Mouse (Mus musculus): Measurements from ENCODE around the gene Sptbn4. TPM values are rescaled to one million over a fixed set of nuclear protein-coding genes. Genes with fewer than 3 reads are reported as not detected.

Sptbn4 gene
- polyA plus RNA-seq, 1 experiment, result 0.20 TPM

DNA sequence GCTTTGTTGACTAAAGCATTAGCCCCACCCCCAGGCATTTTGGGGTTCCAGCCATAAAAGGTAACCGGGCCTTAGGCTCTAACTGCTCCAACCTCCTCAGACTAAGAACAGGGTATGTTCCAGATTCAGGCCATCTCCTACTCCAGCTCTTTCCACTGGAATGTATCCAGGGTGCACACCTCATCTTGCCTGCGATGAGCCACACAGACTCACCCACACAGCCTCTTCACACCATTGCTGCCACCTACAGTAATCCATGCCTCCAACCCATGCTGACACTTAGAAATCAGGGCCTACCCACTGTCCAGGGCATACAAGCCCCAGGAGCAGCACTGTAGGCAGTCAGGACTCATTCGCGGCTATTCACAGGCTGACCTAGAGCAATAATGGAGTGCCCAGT is 108.4 kb downstream of the Sptbn4 start:
- Histone ChIP-seq H3K4me1 (ENCODE audit: control insufficient read depth, insufficient read depth, insufficient read length, low read length) (no peaks in the 10 kb centered on the region), H3K27ac (replicated peaks; ENCODE audit: low read depth, low read length) (no peak overlapping the region), H3K4me3 (ENCODE audit: insufficient read depth, low read depth, low read length) (no peak overlapping the region)

DNA sequence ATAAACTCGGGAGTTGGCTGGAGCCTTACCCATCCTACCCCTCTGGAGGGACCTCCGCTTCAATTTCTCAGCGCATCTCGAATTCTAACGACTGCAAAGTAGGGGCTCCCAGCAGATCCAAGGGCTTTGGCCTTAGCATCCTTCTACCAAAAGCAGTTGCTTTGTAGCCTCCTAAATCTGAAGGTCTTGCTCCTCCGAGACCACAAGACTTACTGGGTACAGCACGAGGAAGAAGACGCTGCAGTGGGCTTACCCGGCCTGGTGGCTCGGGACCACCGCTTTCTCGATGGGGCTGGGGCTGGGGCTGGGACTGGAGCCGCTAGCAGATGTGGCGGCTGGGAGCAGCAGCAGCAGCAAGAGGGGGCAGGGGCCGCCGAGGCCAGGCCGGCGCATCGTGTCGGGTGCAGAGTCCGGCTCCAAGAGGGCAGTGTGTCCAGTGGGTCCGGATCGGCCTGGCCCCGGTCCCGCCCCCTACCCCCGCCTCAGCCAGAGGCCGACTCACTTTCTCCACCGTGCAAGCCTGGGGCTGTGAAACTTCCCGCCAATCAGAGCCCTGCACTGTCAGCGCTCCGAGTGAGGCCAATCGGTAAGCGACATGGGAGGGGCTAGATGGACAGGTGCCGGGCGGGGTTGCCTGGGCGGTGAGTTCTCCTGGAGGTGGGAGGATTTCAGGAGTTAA is 110.2 kb downstream of the Sptbn4 start, which contains the start of gene Ltbp4:
Gene Ltbp4 (minus strand): TSS at position 518 of the 679 bp plus-strand sequence.
- Histone ChIP-seq H3K4me3 (ENCODE audit: insufficient read depth, low read depth, low read length) (no peak within 1 kb of the TSS; the same call in 1 of the 2 replicates), H3K4me1 (ENCODE audit: control insufficient read depth, insufficient read depth, insufficient read length, low read length) (no peaks in the 10 kb centered on the region), H3K27ac (replicated peaks; ENCODE audit: low read depth, low read length) (no peak within 1 kb of the TSS)

DNA sequence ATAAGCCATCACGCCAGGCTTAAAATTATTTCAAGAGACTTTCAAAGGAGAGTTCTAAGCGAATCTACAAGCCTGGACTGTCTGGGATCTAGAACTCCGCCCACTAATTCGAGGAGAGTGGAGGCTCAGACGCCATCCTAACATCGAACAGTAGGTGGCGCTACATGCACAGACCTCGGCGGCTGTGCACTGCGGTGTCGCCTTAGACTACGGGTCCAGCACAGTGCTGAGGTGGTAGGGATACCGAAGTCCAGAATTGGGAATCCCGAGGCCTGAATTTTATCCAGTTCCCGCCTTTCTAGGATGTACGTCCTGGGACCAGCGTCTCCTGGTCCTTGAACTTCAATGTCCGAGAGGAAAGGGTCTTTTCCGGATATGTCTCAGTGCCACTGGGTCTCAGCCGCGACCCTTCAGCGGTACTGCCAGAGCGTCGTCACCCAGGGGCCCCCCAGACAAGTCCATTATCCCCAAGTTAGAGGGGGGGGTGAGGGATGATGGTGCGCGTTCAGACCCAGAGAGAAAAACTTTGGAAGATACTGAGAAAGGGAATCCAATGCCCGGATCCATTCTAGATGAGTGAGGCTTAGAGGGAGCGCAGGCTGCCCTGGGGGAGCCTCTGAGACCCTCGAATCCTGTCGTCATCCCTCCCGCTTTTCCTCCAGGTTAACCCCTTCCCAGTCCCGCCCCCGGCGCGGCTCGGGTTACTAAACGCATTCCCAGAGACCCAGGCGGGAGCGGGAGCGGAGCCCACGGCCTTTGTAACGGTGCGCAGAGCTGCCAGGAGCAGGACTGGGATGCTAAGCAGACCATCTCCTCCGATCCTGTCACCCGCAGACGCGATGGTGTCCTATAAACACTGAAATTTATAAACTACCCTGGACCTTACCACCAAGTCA is 111.3 kb downstream of the Sptbn4 start:
- Histone ChIP-seq H3K27ac (replicated peaks; ENCODE audit: low read depth, low read length) (no peak overlapping the region), H3K4me3 (ENCODE audit: insufficient read depth, low read depth, low read length) (0 out of 2 replicates have a peak overlapping the region, but pooled peaks have one; percentile 8), H3K4me1 (ENCODE audit: control insufficient read depth, insufficient read depth, insufficient read length, low read length) (no peaks in the 10 kb centered on the region)

DNA sequence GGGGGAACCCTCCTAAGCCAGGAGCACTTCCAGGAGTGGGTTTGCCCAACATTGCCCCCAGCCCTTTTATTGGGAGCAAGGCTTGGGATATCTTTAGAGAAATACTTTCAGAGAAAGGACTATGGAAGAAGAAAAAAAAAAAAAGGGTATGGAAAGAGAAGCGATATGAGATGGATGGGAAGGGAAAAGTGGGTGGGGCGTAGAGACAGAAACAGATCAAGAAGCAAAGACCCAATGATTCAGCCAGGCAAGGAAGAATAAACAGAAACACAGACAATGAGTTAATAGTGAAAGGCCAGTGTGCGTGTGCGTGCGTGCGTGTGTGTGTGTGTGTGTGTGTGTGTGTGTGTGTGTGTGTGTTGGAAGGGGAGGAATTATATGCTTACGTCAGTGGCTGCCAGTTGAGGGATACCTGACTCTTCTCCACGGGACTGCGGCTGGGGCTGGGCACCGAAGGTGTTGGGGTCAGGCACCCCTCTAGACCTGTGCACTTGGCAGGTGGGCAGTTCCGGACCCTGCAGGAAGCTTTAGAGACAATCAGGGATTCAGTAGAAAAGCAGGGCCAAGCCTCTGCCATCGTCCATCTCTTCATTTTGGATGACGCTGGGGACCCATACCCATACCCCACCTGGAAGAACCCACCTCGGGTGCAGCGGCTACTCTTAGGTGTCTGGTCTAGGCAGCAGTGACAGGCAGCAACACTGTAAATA is 112.3 kb downstream of the Sptbn4 start:
- no peak overlapping the region; the same call in 1 of the 2 replicates for H3K4me3 ChIP-seq (ENCODE audit: insufficient read depth, low read depth, low read length)
- H3K27ac ChIP-seq (replicated peaks; ENCODE audit: low read depth, low read length), result peak overlapping the region; percentile 87
- no peaks in the 10 kb centered on the region for H3K4me1 ChIP-seq (ENCODE audit: control insufficient read depth, insufficient read depth, insufficient read length, low read length)

DNA sequence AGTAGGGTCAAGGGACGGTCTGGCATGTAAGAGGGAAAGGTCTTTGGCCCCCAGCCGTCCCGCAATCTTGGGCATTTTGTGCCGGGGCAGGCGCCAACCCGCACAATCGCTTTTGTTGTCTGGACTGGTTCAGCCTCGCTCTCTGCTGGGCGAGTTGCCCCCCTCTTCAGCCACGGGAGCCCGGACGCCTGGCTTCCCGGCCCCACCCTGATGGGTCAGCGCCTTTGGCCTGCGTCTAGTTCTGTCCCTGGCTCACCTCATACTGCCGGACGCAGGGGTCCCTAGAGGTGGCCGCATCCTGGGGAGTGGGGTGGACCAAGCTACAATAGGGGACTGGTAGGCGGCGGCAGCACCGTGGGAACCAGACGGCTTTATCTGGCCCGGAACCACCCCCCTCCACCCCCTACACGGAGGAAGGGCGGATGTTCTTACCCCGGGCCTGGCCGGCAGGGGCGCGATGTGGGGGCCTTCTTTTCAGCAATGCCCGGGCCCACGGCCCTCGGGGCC is 113.0 kb downstream of the Sptbn4 start:
- peaks cover 2% of the 10 kb centered on the region; the same call in 1 of the 2 replicates for H3K4me1 ChIP-seq (ENCODE audit: control insufficient read depth, insufficient read depth, insufficient read length, low read length)
- H3K4me3 ChIP-seq (ENCODE audit: insufficient read depth, low read depth, low read length), result peak overlapping the region; percentile 40
- H3K27ac ChIP-seq (replicated peaks; ENCODE audit: low read depth, low read length), result peak overlapping the region; percentile 96

DNA sequence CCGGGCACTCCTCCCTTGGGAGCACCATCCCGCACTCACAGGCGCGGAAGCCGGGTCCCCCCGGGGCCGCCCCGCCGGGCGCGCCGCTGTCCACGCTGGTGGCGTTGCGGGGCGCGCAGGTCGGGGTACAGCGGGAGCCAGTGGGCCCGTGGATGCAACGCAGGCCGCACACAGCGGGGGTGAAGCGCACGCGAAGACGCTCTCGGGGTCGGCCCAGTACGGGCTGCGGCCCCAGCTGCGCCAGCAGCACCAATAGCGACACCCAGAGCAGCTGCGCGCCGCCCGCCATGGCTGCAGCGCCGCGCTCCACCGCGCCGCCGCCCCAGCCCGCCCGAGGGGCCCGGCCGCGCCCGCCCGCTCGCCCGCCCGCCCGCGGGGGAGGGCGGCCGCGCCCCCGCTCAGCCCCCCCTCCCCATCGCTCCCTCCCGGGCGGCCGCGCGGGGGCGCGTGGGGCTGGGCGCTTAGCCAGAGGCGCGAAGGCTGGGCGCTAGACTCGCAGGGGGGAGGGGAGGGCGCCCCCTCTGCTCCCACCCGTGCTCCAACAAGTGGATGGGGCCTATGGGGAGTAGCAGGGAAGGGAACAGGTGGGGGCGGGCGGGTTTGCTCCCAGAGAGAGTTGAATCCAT is 114.1 kb downstream of the Sptbn4 start:
- Histone ChIP-seq H3K4me1 (ENCODE audit: control insufficient read depth, insufficient read depth, insufficient read length, low read length) (peaks cover 8% of the 10 kb centered on the region), H3K27ac (replicated peaks; ENCODE audit: low read depth, low read length) (peak overlapping the region; percentile 91), H3K4me3 (ENCODE audit: insufficient read depth, low read depth, low read length) (peak overlapping the region; percentile 65)

DNA sequence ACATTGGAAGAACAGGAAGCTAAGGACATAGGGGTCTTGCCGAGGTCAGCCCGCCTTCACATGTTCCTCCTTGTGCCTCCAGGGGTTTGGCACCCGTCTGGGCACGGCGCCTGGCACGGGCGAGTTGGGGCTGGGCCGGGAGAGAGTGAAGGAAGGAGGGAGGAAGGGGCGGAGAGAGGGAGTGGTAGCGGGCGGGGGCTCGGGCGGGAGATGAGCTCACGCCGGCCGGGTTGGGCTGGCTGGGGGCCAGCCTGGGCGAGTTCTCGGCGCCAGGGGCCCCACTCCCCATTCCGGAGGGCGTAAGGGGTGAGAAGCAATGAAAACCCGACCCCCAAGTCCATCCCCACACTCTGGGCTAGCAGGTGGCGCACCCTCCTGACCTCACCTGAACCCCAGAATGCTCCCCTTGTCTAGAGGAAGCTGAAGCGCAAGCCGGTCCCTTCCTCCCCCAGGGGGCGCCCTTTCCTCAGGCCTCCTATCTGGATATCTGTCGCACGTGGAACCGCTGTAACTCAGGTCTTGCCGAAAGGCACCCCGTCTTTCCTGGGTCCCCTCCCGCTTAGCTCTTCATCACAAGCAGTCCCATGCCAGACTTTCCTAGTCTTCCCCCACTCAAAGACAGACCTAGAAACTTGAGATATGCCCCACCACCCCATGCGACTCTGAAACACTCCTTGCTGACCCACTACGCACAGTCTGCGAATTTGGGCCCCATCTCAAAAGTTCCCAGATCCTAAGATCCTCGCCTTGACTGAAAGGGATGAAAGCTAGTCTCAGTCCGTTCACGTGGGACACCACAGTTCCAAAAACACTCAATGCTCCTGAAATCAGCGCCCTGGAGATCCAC is 114.9 kb downstream of the Sptbn4 start:
- peak overlapping the region; percentile 65 for H3K4me3 ChIP-seq (ENCODE audit: insufficient read depth, low read depth, low read length)

DNA sequence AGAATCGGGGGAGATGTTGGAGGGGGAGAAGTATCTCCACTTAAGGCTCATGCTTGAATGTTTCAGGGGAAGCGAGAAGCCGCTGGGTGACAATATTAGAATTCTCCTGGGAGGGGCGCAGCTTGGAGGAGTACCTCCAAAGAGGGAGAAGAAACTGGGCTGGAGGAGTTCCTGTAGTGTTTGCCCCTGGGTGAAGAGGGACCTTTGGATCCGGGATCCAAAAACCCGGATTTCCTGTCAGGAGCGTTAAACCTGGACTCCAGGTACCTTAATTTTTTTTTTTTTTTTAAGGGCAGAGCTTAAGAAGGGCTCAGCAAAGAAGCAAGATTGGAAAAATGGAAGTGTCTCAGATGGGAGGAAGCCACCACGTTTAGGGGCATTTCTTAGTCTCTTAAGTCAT is 115.6 kb downstream of the Sptbn4 start:
- peak overlapping the region; percentile 65 for H3K4me3 ChIP-seq (ENCODE audit: insufficient read depth, low read depth, low read length)
- peaks cover 14% of the 10 kb centered on the region for H3K4me1 ChIP-seq (ENCODE audit: control insufficient read depth, insufficient read depth, insufficient read length, low read length)
- H3K27ac ChIP-seq (replicated peaks; ENCODE audit: low read depth, low read length), result peak overlapping the region; percentile 65

More for the DNA sequence above, 114.9 kb downstream of the Sptbn4 start:
- peak overlapping the region; percentile 91 for H3K27ac ChIP-seq (replicated peaks; ENCODE audit: low read depth, low read length)
- peaks cover 14% of the 10 kb centered on the region for H3K4me1 ChIP-seq (ENCODE audit: control insufficient read depth, insufficient read depth, insufficient read length, low read length)

DNA sequence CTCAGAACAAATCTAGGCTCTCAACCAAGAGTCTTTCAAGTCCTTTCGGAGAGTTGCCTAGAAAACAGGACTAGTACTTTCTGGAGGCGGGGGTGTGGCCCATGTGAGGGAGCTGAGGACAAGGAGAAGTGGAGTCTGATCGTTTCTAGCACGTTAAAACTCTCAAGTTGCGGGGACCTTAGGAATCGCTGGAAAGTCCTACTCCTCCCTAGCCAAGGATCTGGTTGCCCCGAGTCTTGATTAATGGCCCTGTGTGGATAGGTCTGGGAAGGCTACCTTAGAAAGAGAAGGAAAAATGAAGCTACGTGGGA is 116.0 kb downstream of the Sptbn4 start:
- Histone ChIP-seq H3K4me1 (ENCODE audit: control insufficient read depth, insufficient read depth, insufficient read length, low read length) (peaks cover 15% of the 10 kb centered on the region), H3K4me3 (ENCODE audit: insufficient read depth, low read depth, low read length) (peak overlapping the region; percentile 65), H3K27ac (replicated peaks; ENCODE audit: low read depth, low read length) (peak overlapping the region; percentile 65)

DNA sequence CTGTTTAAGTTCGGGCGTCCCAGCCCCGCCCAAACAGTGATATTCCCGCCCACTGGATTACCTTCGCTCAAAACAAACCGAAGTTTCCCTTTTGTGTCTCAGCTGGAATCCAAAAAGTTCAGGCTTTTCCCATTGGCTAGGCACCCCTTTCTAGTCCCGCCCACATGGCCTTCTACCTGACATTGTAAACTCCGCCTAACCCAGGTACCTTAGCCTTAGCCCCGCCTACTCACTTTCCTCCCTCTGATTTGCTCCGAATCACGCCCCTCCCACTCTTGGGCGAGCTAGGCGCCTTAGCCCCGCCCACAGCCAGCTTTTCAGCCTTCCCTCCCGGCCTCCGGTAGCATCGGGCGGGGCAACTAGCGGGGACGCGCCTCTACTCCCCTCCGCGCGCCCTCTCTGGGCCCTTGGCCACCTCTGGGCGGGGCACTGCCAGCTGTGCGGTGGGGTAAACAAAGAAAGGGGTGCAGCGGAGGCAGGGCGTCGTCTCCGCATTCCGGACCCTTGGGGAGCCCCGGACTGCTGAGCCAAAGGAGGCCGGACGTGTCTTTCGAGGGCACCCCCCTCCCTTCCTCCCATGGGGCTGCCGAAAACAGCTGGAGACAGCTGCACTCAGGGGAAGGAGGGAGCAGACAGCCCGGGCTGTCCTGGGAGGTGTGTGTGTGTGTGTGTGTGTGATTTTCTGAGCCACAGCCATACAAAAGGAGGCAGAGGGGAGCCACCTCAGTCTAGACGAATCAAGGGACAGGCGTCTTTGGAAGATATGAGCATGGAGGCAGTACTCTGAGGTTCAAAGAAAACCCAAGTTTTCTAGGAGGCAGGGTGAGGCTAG is 116.6 kb downstream of the Sptbn4 start:
- Histone ChIP-seq H3K4me3 (ENCODE audit: insufficient read depth, low read depth, low read length) (peak overlapping the region; percentile 65), H3K4me1 (ENCODE audit: control insufficient read depth, insufficient read depth, insufficient read length, low read length) (peaks cover 20% of the 10 kb centered on the region), H3K27ac (replicated peaks; ENCODE audit: low read depth, low read length) (peak overlapping the region; percentile 65)

DNA sequence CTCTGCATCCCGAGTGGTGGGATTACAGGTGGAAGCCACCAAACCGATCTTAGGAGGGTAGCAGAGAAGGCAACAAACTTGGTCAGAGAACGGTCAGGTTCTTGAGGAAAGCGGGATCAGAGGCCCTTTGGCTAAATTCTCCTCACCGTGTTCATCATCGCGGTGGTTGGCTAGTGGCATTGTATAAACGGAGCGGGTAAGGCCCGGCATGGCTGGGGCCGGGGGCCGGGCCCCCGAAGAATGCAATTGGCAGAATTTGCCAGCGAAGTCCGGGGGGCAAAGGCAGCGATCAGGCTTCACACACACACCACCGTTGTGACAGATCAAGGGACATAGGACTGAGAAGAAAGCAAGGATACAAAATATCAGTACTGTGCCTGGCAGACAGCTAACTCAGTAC is 117.5 kb downstream of the Sptbn4 start:
- Histone ChIP-seq H3K27ac (replicated peaks; ENCODE audit: low read depth, low read length) (no peak overlapping the region), H3K4me1 (ENCODE audit: control insufficient read depth, insufficient read depth, insufficient read length, low read length) (peaks cover 24% of the 10 kb centered on the region), H3K4me3 (ENCODE audit: insufficient read depth, low read depth, low read length) (peak overlapping the region; percentile 65; the same call in 1 of the 2 replicates)

DNA sequence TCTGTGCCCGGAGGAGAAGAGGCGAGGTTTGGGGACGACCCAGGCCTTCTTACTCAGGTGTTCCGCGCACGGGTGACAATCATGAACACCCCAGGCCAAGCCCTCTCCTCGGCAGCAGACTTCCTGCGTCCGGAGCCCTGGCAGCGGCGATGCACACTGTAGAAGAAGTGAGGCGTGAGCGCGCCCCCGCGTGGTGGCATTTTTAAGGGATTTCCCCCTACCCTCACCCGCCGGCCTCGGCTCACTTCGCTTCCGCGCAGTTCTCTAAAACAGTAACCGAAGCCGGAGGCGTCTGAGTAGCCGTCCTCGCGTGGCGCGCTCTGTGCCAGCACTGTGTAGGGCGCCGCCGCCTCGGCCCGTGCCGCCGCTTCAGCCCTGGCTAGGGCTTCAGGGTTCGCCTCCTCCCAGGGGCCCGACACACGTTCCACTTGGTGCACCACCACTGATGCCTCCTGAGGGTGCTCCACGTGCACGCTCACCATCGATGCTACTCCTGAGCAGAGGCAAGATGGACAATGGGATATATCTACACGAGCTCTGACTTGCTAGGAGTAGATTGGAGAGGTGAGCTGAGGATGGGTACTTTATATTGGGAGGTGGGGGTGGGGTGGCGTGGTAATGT is 118.0 kb downstream of the Sptbn4 start:
- peaks cover 24% of the 10 kb centered on the region for H3K4me1 ChIP-seq (ENCODE audit: control insufficient read depth, insufficient read depth, insufficient read length, low read length)
- peak overlapping the region; percentile 32; the same call in 1 of the 2 replicates for H3K27ac ChIP-seq (replicated peaks; ENCODE audit: low read depth, low read length)
- peak overlapping the region; percentile 41 for H3K4me3 ChIP-seq (ENCODE audit: insufficient read depth, low read depth, low read length)

DNA sequence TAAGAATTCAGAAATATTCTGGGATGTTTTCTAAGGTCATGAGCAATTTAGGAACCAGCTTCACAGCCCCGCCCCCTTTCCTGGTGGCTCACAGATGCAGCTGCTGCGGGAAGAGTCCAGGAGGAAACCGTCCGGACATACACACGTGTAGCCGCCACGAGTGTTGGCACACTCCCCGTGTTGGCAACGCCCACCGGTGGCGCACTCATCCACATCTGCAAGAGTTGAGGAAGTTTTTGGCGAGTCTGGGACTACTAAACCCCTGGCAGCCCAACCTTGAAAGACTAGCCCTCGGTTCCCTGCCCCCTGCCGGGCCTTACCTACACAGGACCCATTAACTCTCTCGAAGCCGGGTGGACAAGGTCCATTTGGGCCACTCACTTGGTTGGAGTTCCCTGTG is 118.8 kb downstream of the Sptbn4 start:
- Histone ChIP-seq H3K27ac (replicated peaks; ENCODE audit: low read depth, low read length) (peak overlapping the region; percentile 32), H3K4me1 (ENCODE audit: control insufficient read depth, insufficient read depth, insufficient read length, low read length) (peaks cover 24% of the 10 kb centered on the region)

More for the DNA sequence above, 118.8 kb downstream of the Sptbn4 start:
- H3K4me3 ChIP-seq (ENCODE audit: insufficient read depth, low read depth, low read length), result no peak overlapping the region
